Mouse (Mus musculus): ENCODE data around the gene Tnfsf12. TPM values are rescaled to one million over a fixed set of nuclear protein-coding genes. Genes with fewer than 3 reads are reported as not detected.
"Not testable (repeated sequence)": the region's sequence is repeated elsewhere in the genome, so short reads cannot be mapped to it uniquely, and the experiment has no call there.

The Tnfsf12 gene
- polyA plus RNA-seq (2016; fragmentation: Nextera tagmentation; extraction: Ambion mirVana), result 1.2 and 2.2 TPM in 2 replicates

GRCm38 (mm10) chr11:69695361-69696181 is at the start of gene Tnfsf12, which contains the start of gene Tnfsfm13:
Gene Tnfsf12 (minus strand): TSS chr11:69695849.
Gene Tnfsfm13 (minus strand): TSS chr11:69696098.
- Histone ChIP-seq H3K4me3 (peak within 1 kb of the TSS; percentile 76), H3K9me3 (no peaks in the 10 kb centered on the region), H3K27me3 (replicated peaks; ENCODE audit: low read depth, poor library complexity, severe bottlenecking) (0 out of 2 replicates have a peak, but pooled peaks cover 7% of the 10 kb centered on the region), H3K36me3 (replicated peaks) (no peaks in the 10 kb centered on the region), H3K27ac (replicated peaks) (peak within 1 kb of the TSS; percentile 89), H3K4me1 (peaks cover 20% of the 10 kb centered on the region)
- peak; percentile 76 for DNase-seq (ENCODE audit: low spot score)
- whole genome bisulfite sequencing, result 2% methylated on average over 40 of the region's 41 CpGs

- H3K4me3 ChIP-seq; H3K27me3 ChIP-seq (replicated peaks; ENCODE audit: low read depth, poor library complexity, severe bottlenecking); DNase-seq (ENCODE audit: low spot score); H3K9me3 ChIP-seq; H3K4me1 ChIP-seq; H3K27ac ChIP-seq (replicated peaks): not testable (repeated sequence)
- H3K36me3 ChIP-seq (replicated peaks), result peaks cover 43% of the 10 kb centered on the region
- 69% methylated on average over 3 of the region's 3 CpGs for WGBS
Observed at GRCm38 (mm10) chr11:69731408-69731807, 35.8 kb upstream of the Tnfsf12 start.

GRCm38 (mm10) chr11:69729063-69729462 is 33.4 kb upstream of the Tnfsf12 start:
- Histone ChIP-seq H3K4me3 (no peak overlapping the region), H3K27ac (replicated peaks) (no peak overlapping the region), H3K36me3 (replicated peaks) (peaks cover 20% of the 10 kb centered on the region), H3K9me3 (no peaks in the 10 kb centered on the region), H3K27me3 (replicated peaks; ENCODE audit: low read depth, poor library complexity, severe bottlenecking) (no peaks in the 10 kb centered on the region), H3K4me1 (no peaks in the 10 kb centered on the region)
- 15% methylated on average over 3 of the region's 3 CpGs for WGBS
- DNase-seq (ENCODE audit: low spot score), result peak; percentile 62

GRCm38 (mm10) chr11:69725951-69726350 is 30.3 kb upstream of the Tnfsf12 start:
- H3K27me3 ChIP-seq (replicated peaks; ENCODE audit: low read depth, poor library complexity, severe bottlenecking), result no peaks in the 10 kb centered on the region
- 45% methylated on average over 5 of the region's 5 CpGs for WGBS
- H3K4me3 ChIP-seq, result no peak overlapping the region

GRCm38 (mm10) chr11:69723074-69723473 is 27.4 kb upstream of the Tnfsf12 start:
- Histone ChIP-seq H3K9me3 (no peaks in the 10 kb centered on the region), H3K4me1 (peaks cover 8% of the 10 kb centered on the region), H3K36me3 (replicated peaks) (no peaks in the 10 kb centered on the region), H3K4me3 (no peak overlapping the region), H3K27me3 (replicated peaks; ENCODE audit: low read depth, poor library complexity, severe bottlenecking) (no peaks in the 10 kb centered on the region), H3K27ac (replicated peaks) (no peak overlapping the region)
- DNase-seq (ENCODE audit: low spot score), result no peak
- 51% methylated on average over 2 of the region's 2 CpGs for WGBS

More at GRCm38 (mm10) chr11:69725951-69726350, 30.3 kb upstream of the Tnfsf12 start:
- Histone ChIP-seq H3K27ac (replicated peaks) (no peak overlapping the region), H3K9me3 (no peaks in the 10 kb centered on the region), H3K4me1 (no peaks in the 10 kb centered on the region), H3K36me3 (replicated peaks) (no peaks in the 10 kb centered on the region)
- no peak for DNase-seq (ENCODE audit: low spot score)

- no peaks in the 10 kb centered on the region for H3K36me3 ChIP-seq (replicated peaks)
- peaks cover 16% of the 10 kb centered on the region for H3K4me1 ChIP-seq
- WGBS, result 75% methylated on average over 6 of the region's 6 CpGs
- no peaks in the 10 kb centered on the region for H3K27me3 ChIP-seq (replicated peaks; ENCODE audit: low read depth, poor library complexity, severe bottlenecking)
- H3K9me3 ChIP-seq, result no peaks in the 10 kb centered on the region
- no peak overlapping the region for H3K27ac ChIP-seq (replicated peaks)
- DNase-seq (ENCODE audit: low spot score), result no peak
- H3K4me3 ChIP-seq, result no peak overlapping the region
Observed at GRCm38 (mm10) chr11:69720852-69721251, 25.2 kb upstream of the Tnfsf12 start.

- no peaks in the 10 kb centered on the region for H3K36me3 ChIP-seq (replicated peaks)
- H3K9me3 ChIP-seq, result no peaks in the 10 kb centered on the region
- H3K27me3 ChIP-seq (replicated peaks; ENCODE audit: low read depth, poor library complexity, severe bottlenecking), result no peaks in the 10 kb centered on the region
- no peak overlapping the region for H3K27ac ChIP-seq (replicated peaks)
- no peak overlapping the region for H3K4me3 ChIP-seq
- 72% methylated on average over 6 of the region's 6 CpGs for WGBS
- no peak for DNase-seq (ENCODE audit: low spot score)
- H3K4me1 ChIP-seq, result peaks cover 31% of the 10 kb centered on the region
Observed at GRCm38 (mm10) chr11:69719423-69719822, 23.8 kb upstream of the Tnfsf12 start.

GRCm38 (mm10) chr11:69718661-69719060 is 23.0 kb upstream of the Tnfsf12 start:
- DNase-seq (ENCODE audit: low spot score), result peak; percentile 53

GRCm38 (mm10) chr11:69716953-69717352 is 21.3 kb upstream of the Tnfsf12 start:
- Histone ChIP-seq H3K36me3 (replicated peaks) (no peaks in the 10 kb centered on the region), H3K9me3 (no peaks in the 10 kb centered on the region), H3K4me1 (peaks cover 41% of the 10 kb centered on the region), H3K27me3 (replicated peaks; ENCODE audit: low read depth, poor library complexity, severe bottlenecking) (no peaks in the 10 kb centered on the region), H3K27ac (replicated peaks) (peak overlapping the region; percentile 52), H3K4me3 (no peak overlapping the region)
- no peak for DNase-seq (ENCODE audit: low spot score)
- WGBS, result 71% methylated on average over 4 of the region's 4 CpGs

More at GRCm38 (mm10) chr11:69718661-69719060, 23.0 kb upstream of the Tnfsf12 start:
- H3K4me1 ChIP-seq, result peaks cover 34% of the 10 kb centered on the region
- H3K36me3 ChIP-seq (replicated peaks), result no peaks in the 10 kb centered on the region
- H3K4me3 ChIP-seq, result no peak overlapping the region
- H3K27ac ChIP-seq (replicated peaks), result peak overlapping the region; percentile 75
- no peaks in the 10 kb centered on the region for H3K27me3 ChIP-seq (replicated peaks; ENCODE audit: low read depth, poor library complexity, severe bottlenecking)
- no peaks in the 10 kb centered on the region for H3K9me3 ChIP-seq
- WGBS, result 27% methylated on average over 15 of the region's 15 CpGs

- peak; percentile 68 for DNase-seq (ENCODE audit: low spot score)
- WGBS, result 32% methylated on average over 5 of the region's 5 CpGs
Observed at GRCm38 (mm10) chr11:69715929-69716328, 20.3 kb upstream of the Tnfsf12 start.

GRCm38 (mm10) chr11:69715482-69715881 is 19.8 kb upstream of the Tnfsf12 start:
- Histone ChIP-seq H3K4me3 (0 out of 2 replicates have a peak overlapping the region, but pooled peaks have one; percentile 27), H3K27me3 (replicated peaks; ENCODE audit: low read depth, poor library complexity, severe bottlenecking) (no peaks in the 10 kb centered on the region), H3K27ac (replicated peaks) (peak overlapping the region; percentile 75), H3K4me1 (peaks cover 41% of the 10 kb centered on the region), H3K36me3 (replicated peaks) (no peaks in the 10 kb centered on the region), H3K9me3 (no peaks in the 10 kb centered on the region)
- 54% methylated on average over 9 of the region's 9 CpGs for WGBS
- peak; percentile 56 for DNase-seq (ENCODE audit: low spot score)

More at GRCm38 (mm10) chr11:69715929-69716328, 20.3 kb upstream of the Tnfsf12 start:
- Histone ChIP-seq H3K36me3 (replicated peaks) (no peaks in the 10 kb centered on the region), H3K9me3 (no peaks in the 10 kb centered on the region), H3K27ac (replicated peaks) (peak overlapping the region; percentile 75), H3K27me3 (replicated peaks; ENCODE audit: low read depth, poor library complexity, severe bottlenecking) (no peaks in the 10 kb centered on the region), H3K4me3 (no peak overlapping the region), H3K4me1 (peaks cover 41% of the 10 kb centered on the region)

- DNase-seq (ENCODE audit: low spot score), result peak; percentile 81
- peak overlapping the region; percentile 75 for H3K27ac ChIP-seq (replicated peaks)
- WGBS, result 50% methylated on average over 18 of the region's 18 CpGs
- H3K4me1 ChIP-seq, result peaks cover 45% of the 10 kb centered on the region
- H3K27me3 ChIP-seq (replicated peaks; ENCODE audit: low read depth, poor library complexity, severe bottlenecking), result no peaks in the 10 kb centered on the region
- no peaks in the 10 kb centered on the region for H3K9me3 ChIP-seq
- no peaks in the 10 kb centered on the region for H3K36me3 ChIP-seq (replicated peaks)
- H3K4me3 ChIP-seq, result peak overlapping the region; percentile 27
Observed at GRCm38 (mm10) chr11:69714636-69715329, 19.1 kb upstream of the Tnfsf12 start.
